16 mouse cellular contexts compared by ENCODE assay signal in the genomic region with DNA sequence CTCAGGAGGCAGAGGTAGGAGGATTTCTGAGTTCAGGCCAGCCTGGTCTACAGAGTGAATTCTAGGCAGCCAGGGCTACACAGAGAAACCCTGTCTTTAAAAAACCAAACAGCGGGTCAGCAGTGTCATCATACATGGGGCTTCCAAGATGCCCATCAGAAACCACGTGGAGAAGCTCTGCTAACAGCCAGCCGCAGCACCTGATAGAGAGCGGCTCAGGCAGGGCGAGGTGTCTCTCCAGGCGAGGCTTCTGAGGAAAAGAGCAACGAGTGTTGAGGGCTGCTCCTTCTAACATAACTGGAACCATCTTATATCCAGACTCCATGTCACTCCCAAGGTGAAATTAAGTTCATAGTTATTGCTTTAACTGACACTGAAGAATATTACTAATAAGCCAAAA. TPM values are rescaled to one million over a fixed set of nuclear protein-coding genes. Genes with fewer than 3 reads are reported as not detected.
"Had no signal": no experiment of that assay in that cellular context is flagged by ENCODE, and none has a peak within 500 bp of the region (broad histone marks: within the 10 kb centered on the region; RNA-seq: fewer than 3 reads in every experiment).

No protein-coding gene starts in this region.

- H3K4me2 ChIP-seq: intestine, embryonic 15.5 days; limb, embryonic 12.5 days; lung, embryonic 15.5 days; midbrain, embryonic 12.5 days; neural tube, embryonic 12.5 days had no signal

- H3K4me1 ChIP-seq: intestine, embryonic 15.5 days; midbrain, embryonic 12.5 days; neural tube, embryonic 12.5 days had no signal

- H3K27me3 ChIP-seq: intestine, embryonic 15.5 days; limb, embryonic 12.5 days; lung, embryonic 15.5 days; megakaryocyte, embryonic 14.5 days; midbrain, embryonic 12.5 days; neural tube, embryonic 12.5 days had no signal

- DNase-seq: kidney, adult 2 months; kidney, postnatal 25 days; lung, postnatal 14 days; right cerebral cortex, postnatal 4 days had no signal

- H3K9me3 ChIP-seq: intestine, embryonic 15.5 days; limb, embryonic 12.5 days; lung, embryonic 15.5 days; megakaryocyte, embryonic 14.5 days; midbrain, embryonic 12.5 days; neural tube, embryonic 12.5 days had no signal

- H3K9ac ChIP-seq: intestine, embryonic 15.5 days; limb, embryonic 12.5 days; lung, embryonic 15.5 days; midbrain, embryonic 12.5 days; neural tube, embryonic 12.5 days had no signal

- H3K4me3 ChIP-seq: intestine, embryonic 15.5 days; limb, embryonic 12.5 days; lung, embryonic 15.5 days; megakaryocyte, embryonic 14.5 days; midbrain, embryonic 12.5 days; myocyte; neural tube, embryonic 12.5 days had no signal

- H3K36me3 ChIP-seq: intestine, embryonic 15.5 days; limb, embryonic 12.5 days; lung, embryonic 15.5 days; midbrain, embryonic 12.5 days; neural tube, embryonic 12.5 days had no signal

- H3K27ac ChIP-seq: hindbrain, postnatal 0 days; intestine, embryonic 15.5 days; limb, embryonic 12.5 days; lung, embryonic 15.5 days; macrophage; midbrain, embryonic 12.5 days; neural tube, embryonic 12.5 days; stomach, postnatal 0 days had no signal

- ATAC-seq: hindbrain, postnatal 0 days had no signal

RNA-seq across cellular contexts. Expression of gene Gm21970, which starts 57.4 kb away (rescaled TPM):
- polyA plus RNA-seq: hindbrain, postnatal 0 days; intestine, embryonic 15.5 days; kidney, adult 2 months; kidney, embryonic 16.5 days; limb, embryonic 12.5 days; liver, adult 2 months; lung, embryonic 15.5 days; macrophage; midbrain, embryonic 12.5 days; myocyte; neural tube, embryonic 12.5 days; stomach, postnatal 0 days had no signal
